In genomic region chr7:16581276-16582100, GRCm38 (mm10) we compare ENCODE assay signal across 8 mouse cellular contexts. TPM values are rescaled to one million over a fixed set of nuclear protein-coding genes. Genes with fewer than 3 reads are reported as not detected.
A peak's percentile ranks its signal among the peaks of the same experiment; 100 is the strongest.
DNase-seq lines count a peak whose midpoint lies in the region; ATAC-seq and TF ChIP-seq lines count a peak whose summit lies in the region.

No protein-coding gene starts in this region.

- no peak for TF ChIP-seq CTCF in heart, postnatal 0 days (IDR thresholded peaks at IDR 0.05; ENCODE audit: low read depth)

- H3K27me3 ChIP-seq in liver, embryonic 11.5 days (replicated peaks; ENCODE audit: control insufficient read depth, insufficient read depth, low read length): no peaks in the 10 kb centered on the region
- H3K27me3 ChIP-seq in heart, postnatal 0 days (ENCODE audit: control insufficient read depth, insufficient read depth, low read length): no peaks in the 10 kb centered on the region
- H3K27me3 ChIP-seq in liver, embryonic 16.5 days (ENCODE audit: control insufficient read depth, insufficient read depth, low read depth, low read length): no peaks in the 10 kb centered on the region

- no peak overlapping the region for H3K4me3 ChIP-seq in liver, embryonic 11.5 days (ENCODE audit: low read depth, low read length)
- no peak overlapping the region for H3K4me3 ChIP-seq in heart, postnatal 0 days (ENCODE audit: low read depth, low read length)
- no peak overlapping the region for H3K4me3 ChIP-seq in liver, embryonic 16.5 days (ENCODE audit: low read depth, low read length)

- H3K9me3 ChIP-seq in liver, embryonic 11.5 days (ENCODE audit: control insufficient read depth, low read length): no peaks in the 10 kb centered on the region
- H3K9me3 ChIP-seq in heart, postnatal 0 days (replicated peaks; ENCODE audit: control insufficient read depth, low read length): no peaks in the 10 kb centered on the region
- no peaks in the 10 kb centered on the region for H3K9me3 ChIP-seq in liver, embryonic 16.5 days (replicated peaks; ENCODE audit: control insufficient read depth, low read length)

- H3K4me2 ChIP-seq in liver, embryonic 11.5 days: no peak overlapping the region
- H3K4me2 ChIP-seq in heart, postnatal 0 days (ENCODE audit: low read depth, low read length): no peak overlapping the region
- no peak overlapping the region for H3K4me2 ChIP-seq in liver, embryonic 16.5 days (ENCODE audit: low read depth, low read length)

- no peak overlapping the region for H3K9ac ChIP-seq in liver, embryonic 11.5 days (ENCODE audit: low read depth, low read length)
- H3K9ac ChIP-seq in heart, postnatal 0 days (replicated peaks; ENCODE audit: low read depth, low read length): no peak overlapping the region
- no peak overlapping the region for H3K9ac ChIP-seq in liver, embryonic 16.5 days (ENCODE audit: low read depth, low read length)

- peak; percentile 7 for DNase-seq in liver
- no peak for DNase-seq in liver, embryonic 11.5 days (ENCODE audit: low spot score)
- DNase-seq in adrenal gland, postnatal 25 days: peak; percentile 45
- peak; percentile 49 for DNase-seq in heart, postnatal 0 days (ENCODE audit: low spot score)
- no peak for DNase-seq in layer of hippocampus, postnatal 25 days (ENCODE audit: extremely low spot score in 1 of 2, low spot score in 1 of 2)

- no peak for ATAC-seq in liver, embryonic 11.5 days (replicated peaks; ENCODE audit: low FRiP score)
- 0 out of 2 replicates have a peak, but pooled peaks have one; percentile 18 for ATAC-seq in heart, postnatal 0 days (ENCODE audit: insufficient read depth, low read depth)
- no peak; the same call in 1 of the 2 replicates for ATAC-seq in liver, embryonic 16.5 days (ENCODE audit: low read depth)
- no peak for ATAC-seq in monocyte, adult 5-6 weeks (replicated peaks; ENCODE audit: insufficient number of reproducible peaks, low FRiP score, low TSS enrichment, poor library complexity, severe bottlenecking)
- no peak for ATAC-seq in cerebellum, adult (ENCODE audit: insufficient number of reproducible peaks, low FRiP score, low TSS enrichment)

- whole genome bisulfite sequencing in liver, embryonic 11.5 days: 65% methylated on average over 13 of the region's 13 CpGs
- whole genome bisulfite sequencing in heart, postnatal 0 days: 45% methylated on average over 13 of the region's 13 CpGs
- WGBS in liver, embryonic 16.5 days (ENCODE audit: insufficient replicate concordance): 51% methylated on average over 13 of the region's 13 CpGs

- no peak overlapping the region for H3K27ac ChIP-seq in liver, embryonic 11.5 days (ENCODE audit: low read depth, low read length)
- H3K27ac ChIP-seq in heart, postnatal 0 days (ENCODE audit: low read depth): peak overlapping the region; percentile 98
- H3K27ac ChIP-seq in liver, embryonic 16.5 days (ENCODE audit: low read length): peak overlapping the region; percentile 32

- TF ChIP-seq EP300 in heart, postnatal 0 days (IDR thresholded peaks at IDR 0.05; ENCODE audit: low read depth): no peak

- H3K36me3 ChIP-seq in liver, embryonic 11.5 days (ENCODE audit: control insufficient read depth, insufficient read depth, low read length): no peaks in the 10 kb centered on the region
- no peaks in the 10 kb centered on the region for H3K36me3 ChIP-seq in heart, postnatal 0 days (replicated peaks; ENCODE audit: control insufficient read depth, insufficient read depth, low read length)
- no peaks in the 10 kb centered on the region for H3K36me3 ChIP-seq in liver, embryonic 16.5 days (ENCODE audit: control insufficient read depth, insufficient read depth)

- H3K4me1 ChIP-seq in liver, embryonic 11.5 days (replicated peaks; ENCODE audit: control insufficient read depth, insufficient read depth, low read length): peaks cover 14% of the 10 kb centered on the region
- H3K4me1 ChIP-seq in heart, postnatal 0 days (ENCODE audit: control insufficient read depth, insufficient read depth): peaks cover 61% of the 10 kb centered on the region
- H3K4me1 ChIP-seq in liver, embryonic 16.5 days (ENCODE audit: control insufficient read depth, low read depth, low read length): peaks cover 4% of the 10 kb centered on the region

RNA-seq across cellular contexts. Expression of gene Arhgap35, which starts 33.3 kb away (rescaled TPM):
- 9.1 and 11.5 TPM in 2 replicates for polyA plus RNA-seq in liver, embryonic 11.5 days (2014; fragmentation: Nextera tagmentation; extraction: Ambion mirVana)
- total RNA-seq in adrenal gland, postnatal 25 days (2021): 74.8 and 76.1 TPM in 2 replicates
- total RNA-seq in heart, postnatal 0 days (2014; rRNA removed; ENCODE audit: low replicate concordance): 57.5 and 67.6 TPM in 2 replicates
- 9.7 and 10.0 TPM in 2 replicates for polyA plus RNA-seq in heart, postnatal 0 days (2015; fragmentation: Nextera tagmentation; extraction: Ambion mirVana)
- 2.5 and 2.6 TPM in 2 replicates for polyA plus RNA-seq in liver, embryonic 16.5 days (2015; fragmentation: Nextera tagmentation; extraction: Ambion mirVana)
- 6.5 to 9.8 TPM (median 8.2 TPM) in 3 replicates for total RNA-seq in monocyte, adult 5-6 weeks (2017)
- 100 to 1,000 TPM; 125 to 127 TPM for total RNA-seq in layer of hippocampus, postnatal 25 days (2021)

Comparison
In these comparisons a context has a peak if more than half of its experiments do, and no peak if none do; other contexts are left out.
1. DNase-seq: peak in liver (single experiment), adrenal gland, postnatal 25 days (single experiment) and heart, postnatal 0 days (single experiment); none in liver, embryonic 11.5 days (single experiment) and layer of hippocampus, postnatal 25 days (0 of 2).